Mouse (Mus musculus): ENCODE measurements around the gene Cfap54.

GRCm38 (mm10) chr10:93064973-93065372 is 16.4 kb downstream of the Cfap54 start:
- no peak for TF ChIP-seq CTCF (IDR thresholded peaks at IDR 0.05; ENCODE audit: low read depth, low read length)
- TF ChIP-seq POLR2AphosphoS5 (IDR thresholded peaks at IDR 0.05; ENCODE audit: insufficient replicate concordance, low read depth, low read length) = no peak
- no peak for TF ChIP-seq GATA1 (IDR thresholded peaks at IDR 0.05; ENCODE audit: borderline replicate concordance, low read length)
- no peak for TF ChIP-seq GATA2 (IDR thresholded peaks at IDR 0.05; ENCODE audit: borderline replicate concordance, low read depth, low read length)
- no peak for TF ChIP-seq TAL1 (conservative IDR thresholded peaks at IDR 0.05; ENCODE audit: low read depth, low read length)
